Mouse (Mus musculus) neural tube, embryonic 14.5 days (tissue): ENCODE measurements around the gene Scgb1b7. TPM values are rescaled to one million over a fixed set of nuclear protein-coding genes. Genes with fewer than 3 reads are reported as not detected.
"Not testable (repeated sequence)": the region's sequence is repeated elsewhere in the genome, so short reads cannot be mapped to it uniquely, and the experiment has no call there.

Experiments
- ATAC-seq: fragments of 200-750 bp; cut with Nextera tagmentation; 2 replicates; pipeline ENCODE4 v1.8.0; 2017; ENCODE audit warnings: low read depth, mild to moderate bottlenecking, moderate TSS enrichment, moderate library complexity
- H3K27ac ChIP-seq: fragments of 300-500 bp; sonication (generic); 2 replicates; pipeline ENCODE4 v1.5.1; 2014; ENCODE audit warnings: low read depth, mild to moderate bottlenecking, control low read depth, low read length, moderate library complexity, mixed read lengths
- H3K27me3 ChIP-seq: fragments of 300-500 bp; sonication (generic); 2 replicates; pipeline ENCODE4 v1.6.1; 2014; ENCODE audit warnings: low read length; ENCODE audit not compliant: control insufficient read depth, insufficient read depth
- H3K36me3 ChIP-seq: fragments of 300-500 bp; sonication (generic); 2 replicates; pipeline ENCODE4 v1.6.1; 2014; ENCODE audit warnings: low read length, mixed read lengths; ENCODE audit not compliant: control insufficient read depth, insufficient read depth
- H3K4me1 ChIP-seq: fragments of 300-500 bp; sonication (generic); 2 replicates; pipeline ENCODE4 v1.6.1; 2014; ENCODE audit warnings: low read length; ENCODE audit not compliant: control insufficient read depth, insufficient read depth
- H3K4me2 ChIP-seq: fragments of 300-500 bp; sonication (generic); 2 replicates; pipeline ENCODE4 v1.6.1; 2014; ENCODE audit warnings: mild to moderate bottlenecking, low read depth, low read length, control low read depth
- H3K4me3 ChIP-seq: fragments of 300-500 bp; sonication (generic); 2 replicates; pipeline ENCODE4 v1.5.1; 2014; ENCODE audit warnings: low read depth, low read length, control low read depth, mixed read lengths
- H3K9ac ChIP-seq: fragments of 300-500 bp; sonication (generic); replicated peaks from 2 replicates; pipeline ENCODE4 v1.6.1; 2014; ENCODE audit warnings: low read depth, mild to moderate bottlenecking, control low read depth, low read length, mixed read lengths
- H3K9me3 ChIP-seq: fragments of 300-500 bp; sonication (generic); 2 replicates; pipeline ENCODE4 v1.6.1; 2016; ENCODE audit warnings: low read length; ENCODE audit not compliant: control insufficient read depth
- WGBS: fragments of 180-500 bp; shearing (Covaris S2); extraction: QIAGEN DNeasy Blood & Tissue Kit; methylation state at CpG from one replicate; pipeline ENCODE4 v1.1.7; 2014; 5-methylcytosine and 5-hydroxymethylcytosine counted together
- polyA plus RNA-seq: library from polyadenylated mRNA; unstranded; fragments of >200 nt; fragmentation: Nextera tagmentation; extraction: Ambion mirVana; gene quantifications from 2 replicates; pipeline ENCODE4 v1.2.1, GENCODE M21; 2014

The Scgb1b7 gene
- not detected in 2 replicates for polyA plus RNA-seq

DNA sequence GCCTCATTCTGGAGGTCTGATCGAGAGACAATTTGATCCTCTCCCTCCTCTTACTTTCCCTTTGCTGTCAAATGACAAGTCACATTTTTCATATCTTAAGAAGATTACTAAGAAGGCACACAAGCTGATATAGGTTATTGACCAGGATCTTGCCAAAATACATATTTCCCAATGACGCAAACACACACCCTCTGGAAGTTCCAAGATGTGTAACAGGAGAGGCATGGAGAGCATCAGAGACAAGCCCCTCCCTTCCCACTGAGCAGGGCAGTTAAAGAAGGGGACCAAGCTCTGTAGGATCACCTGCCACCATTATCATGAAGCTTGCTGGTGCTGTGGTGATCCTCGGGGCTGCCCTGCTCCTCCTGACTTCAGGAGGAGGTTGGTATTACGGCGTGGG lies at the start of gene Scgb1b7:
Scgb1b7 (plus strand) TSS at position 301 of the 400 bp plus-strand sequence.
- ATAC-seq, H3K9me3 ChIP-seq, H3K4me1 ChIP-seq, H3K4me2 ChIP-seq, H3K27me3 ChIP-seq, H3K36me3 ChIP-seq, H3K27ac ChIP-seq, H3K4me3 ChIP-seq, H3K9ac ChIP-seq: not testable (repeated sequence)
- 96% methylated on average over 3 of the region's 5 CpGs for WGBS

DNA sequence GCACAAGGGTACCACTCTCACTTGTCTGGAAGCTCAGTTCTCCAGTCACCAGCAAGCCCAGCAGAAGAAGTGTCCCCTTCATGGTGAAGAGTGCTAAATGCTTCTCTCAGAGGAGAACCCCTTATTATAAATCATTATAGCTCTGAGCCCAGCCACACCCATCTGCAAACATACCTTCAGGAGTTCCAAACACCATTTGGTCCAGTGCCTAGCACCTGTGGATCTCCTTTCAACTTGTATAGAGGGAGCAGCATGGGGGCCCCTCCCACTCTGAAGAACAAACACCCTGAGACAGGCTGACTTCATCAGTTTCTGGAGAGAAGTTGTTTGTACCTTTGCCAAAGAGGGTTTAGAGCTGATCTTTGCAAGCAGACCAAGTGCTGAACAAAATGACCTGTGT lies 6.8 kb upstream of the Scgb1b7 start, which contains the start of gene Scgb2b7:
Scgb2b7 (minus strand) TSS at position 101 of the 400 bp plus-strand sequence.
- not testable (repeated sequence) for H3K4me2 ChIP-seq, H3K36me3 ChIP-seq, ATAC-seq, H3K27ac ChIP-seq, H3K9me3 ChIP-seq, H3K4me1 ChIP-seq, H3K4me3 ChIP-seq, H3K9ac ChIP-seq, H3K27me3 ChIP-seq

Other genes with a start within 250 kb of the Scgb1b7 start
- gene Scgb2b7, start 6.9 kb upstream of the Scgb1b7 start, polyA plus RNA-seq = not detected in 2 replicates